Mouse (Mus musculus): Measurements from ENCODE around the gene Smo.
A peak's percentile ranks its signal among the peaks of the same experiment; 100 is the strongest.
"Not testable (repeated sequence)": the region's sequence is repeated elsewhere in the genome, so short reads cannot be mapped to it uniquely, and the experiment has no call there.

Smo gene

DNA sequence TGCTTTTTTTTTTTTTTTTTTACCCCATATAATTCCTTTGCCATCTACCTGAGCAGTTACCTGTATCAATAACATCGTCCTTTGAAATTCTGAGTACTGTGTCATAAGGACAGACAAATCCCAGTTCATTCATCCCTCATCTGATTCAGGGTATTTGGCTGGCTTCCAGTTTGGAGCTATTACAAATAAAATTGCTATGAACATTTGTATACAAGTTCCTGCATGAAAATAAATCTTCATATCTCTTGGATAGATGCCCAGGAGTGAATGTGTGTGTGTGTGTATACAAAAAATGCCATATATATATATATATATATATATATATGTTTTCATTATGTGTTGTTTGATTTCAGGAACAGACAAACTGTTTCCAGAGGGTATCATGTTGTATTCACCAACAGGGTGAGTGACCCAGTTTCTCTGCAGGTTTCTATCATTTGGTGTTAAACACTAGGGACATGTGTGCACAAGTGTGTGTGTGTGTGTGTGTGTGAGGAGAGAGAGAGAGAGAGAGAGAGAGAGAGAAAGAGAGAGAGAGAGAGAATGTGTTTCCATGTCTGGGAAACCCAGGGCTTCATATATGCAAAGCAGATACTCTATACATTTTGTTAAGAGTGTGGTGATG lies 8.6 kb upstream of the Smo start:
- DNase-seq (ENCODE audit: low read depth in 2 of 2, low spot score in 2 of 2): no peak

DNA sequence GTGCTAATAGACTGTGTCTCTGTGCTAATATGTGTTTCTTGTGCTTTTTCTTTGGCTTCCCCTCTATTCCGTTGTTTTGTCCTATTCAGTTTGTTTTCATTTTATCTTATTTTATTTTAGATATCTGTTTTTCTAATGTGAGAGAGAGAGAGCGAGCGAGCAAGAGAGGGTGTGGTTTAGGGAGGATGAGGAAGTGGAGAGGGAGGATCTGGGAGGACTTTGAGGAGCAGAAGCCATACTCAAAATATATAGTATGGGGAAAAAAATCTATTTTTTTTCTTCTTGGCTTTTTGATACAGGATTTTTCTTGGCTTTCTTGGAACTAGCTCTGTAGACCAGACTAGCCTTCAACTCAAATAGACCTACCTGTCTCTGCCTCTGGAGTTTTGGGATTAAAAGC lies 7.3 kb upstream of the Smo start:
- DNase-seq (ENCODE audit: low read depth in 2 of 2, low spot score in 2 of 2): no peak

DNA sequence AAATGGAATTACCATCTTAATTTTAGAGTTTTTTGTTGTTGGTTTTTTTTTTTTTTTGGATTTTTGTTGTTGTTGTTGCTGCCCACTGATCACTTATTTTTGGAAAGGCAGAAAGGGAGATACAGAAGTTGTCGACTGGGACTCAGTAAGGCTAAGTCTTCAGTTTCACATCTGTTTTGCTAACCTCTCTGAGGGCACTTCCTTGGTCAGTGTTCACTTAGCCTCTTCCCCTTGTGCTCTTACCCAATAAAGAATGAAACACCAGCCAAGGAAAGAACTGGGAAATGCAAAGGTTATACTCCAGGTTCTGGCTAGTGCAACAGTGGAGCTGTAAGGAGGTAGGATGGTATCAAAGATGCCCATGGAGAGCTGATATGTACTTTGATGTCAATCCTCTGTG lies 5.8 kb upstream of the Smo start:
- no peak for DNase-seq (ENCODE audit: low read depth in 2 of 2, low spot score in 2 of 2)

DNA sequence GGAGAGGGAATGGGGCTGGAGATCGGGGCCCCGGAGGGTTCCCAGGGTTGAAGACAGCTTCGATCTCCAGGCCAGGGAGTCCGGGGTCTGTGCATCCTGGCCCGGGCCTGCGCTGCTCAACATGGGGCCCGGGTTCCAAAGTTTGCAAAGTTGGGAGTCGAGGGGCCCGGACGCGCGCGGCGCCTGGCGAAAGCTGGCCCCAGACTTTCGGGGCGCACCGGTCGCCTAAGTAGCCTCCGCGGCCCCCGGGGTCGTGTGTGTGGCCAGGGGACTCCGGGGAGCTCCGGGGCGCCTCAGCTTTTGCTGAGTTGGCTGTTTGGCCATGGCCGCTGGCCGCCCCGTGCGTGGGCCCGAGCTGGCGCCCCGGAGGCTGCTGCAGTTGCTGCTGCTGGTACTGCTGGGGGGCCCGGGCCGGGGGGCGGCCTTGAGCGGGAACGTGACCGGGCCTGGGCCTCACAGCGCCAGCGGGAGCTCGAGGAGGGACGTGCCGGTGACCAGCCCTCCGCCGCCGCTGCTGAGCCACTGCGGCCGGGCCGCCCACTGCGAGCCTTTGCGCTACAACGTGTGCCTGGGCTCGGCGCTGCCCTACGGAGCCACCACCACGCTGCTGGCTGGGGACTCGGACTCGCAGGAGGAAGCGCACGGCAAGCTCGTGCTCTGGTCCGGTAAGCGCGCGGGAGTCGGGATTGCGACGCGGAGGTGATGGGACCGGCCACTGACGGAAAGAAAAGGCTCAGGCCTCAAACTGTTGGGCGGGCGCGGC lies 567 bp downstream of the Smo start:
- DNase-seq (ENCODE audit: low read depth in 2 of 2, low spot score in 2 of 2): peak in 1 of 2 experiments; percentile 15

DNA sequence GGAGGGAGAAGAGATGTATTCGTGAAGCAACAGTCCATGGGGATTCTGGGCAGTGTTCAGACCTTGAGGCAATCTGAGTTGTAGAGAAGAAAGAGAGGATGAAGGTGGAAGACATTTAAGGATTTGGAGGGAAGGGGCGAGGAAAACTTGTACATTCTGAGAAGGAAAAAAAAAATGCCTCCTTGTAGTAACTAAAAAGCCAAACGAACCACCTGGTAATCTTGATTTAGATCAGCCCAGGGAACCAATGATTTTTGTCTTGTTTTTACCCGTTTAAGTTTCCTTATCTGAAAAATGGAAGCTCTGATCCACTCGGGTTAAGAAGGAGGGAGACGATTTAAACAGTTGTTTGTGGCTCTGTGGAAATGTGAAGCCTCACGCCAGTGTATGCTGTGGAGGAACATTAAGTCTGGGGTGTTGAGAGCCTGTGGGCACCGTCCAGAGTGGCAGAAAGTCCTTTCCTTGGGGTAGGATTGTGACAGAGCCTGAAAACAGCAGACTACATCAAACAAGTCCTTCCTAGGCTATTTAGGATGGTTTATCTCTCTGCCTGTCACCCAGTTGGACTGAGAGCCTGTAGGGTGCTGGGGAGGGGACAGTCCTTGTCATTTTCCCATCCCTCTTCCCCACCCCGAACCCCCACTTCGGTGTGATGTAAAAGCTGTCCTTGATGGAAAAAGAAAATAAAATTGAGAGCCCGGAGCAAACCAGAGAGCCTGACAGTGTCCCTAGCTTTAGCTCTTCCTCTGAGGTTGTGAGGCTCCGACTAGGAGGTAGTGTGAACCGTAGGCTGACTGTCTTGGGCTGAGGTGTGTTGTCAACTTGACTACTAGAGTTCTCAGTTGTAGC lies 1.5 kb downstream of the Smo start:
- no peak for DNase-seq (ENCODE audit: low read depth in 2 of 2, low spot score in 2 of 2)

DNA sequence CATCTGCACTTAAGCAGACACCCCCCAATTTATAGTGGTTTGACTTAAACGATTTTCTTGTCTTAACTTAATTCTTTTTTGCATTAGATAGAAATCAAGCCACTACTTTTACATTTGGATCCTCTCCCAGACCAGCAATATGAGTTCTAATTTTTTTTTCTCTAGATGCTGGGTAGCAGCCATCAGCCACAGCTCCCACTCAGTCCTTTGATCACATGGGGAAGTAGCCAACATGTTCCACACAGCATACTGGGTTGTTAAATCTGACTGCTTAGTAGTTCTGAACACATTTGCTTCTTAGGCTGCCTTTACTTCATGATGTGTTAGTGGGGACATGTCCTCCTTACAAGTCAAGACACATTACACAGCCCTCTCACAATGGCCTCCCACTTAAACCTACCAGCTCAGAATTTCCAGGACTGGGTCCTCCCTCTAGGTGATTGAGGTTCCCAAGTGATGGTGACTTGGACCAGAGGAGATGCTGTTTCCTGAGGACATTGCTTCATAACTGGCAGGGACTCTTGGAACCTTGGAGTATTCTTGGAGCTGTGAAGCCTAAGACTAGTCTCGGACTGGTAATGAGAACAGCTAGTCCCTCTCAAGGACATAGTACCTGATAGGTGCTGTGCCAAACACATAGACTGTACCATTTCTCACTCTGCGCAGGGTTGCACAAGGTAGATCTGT lies 16.3 kb downstream of the Smo start:
- DNase-seq (ENCODE audit: low read depth in 2 of 2, low spot score in 2 of 2): no peak

DNA sequence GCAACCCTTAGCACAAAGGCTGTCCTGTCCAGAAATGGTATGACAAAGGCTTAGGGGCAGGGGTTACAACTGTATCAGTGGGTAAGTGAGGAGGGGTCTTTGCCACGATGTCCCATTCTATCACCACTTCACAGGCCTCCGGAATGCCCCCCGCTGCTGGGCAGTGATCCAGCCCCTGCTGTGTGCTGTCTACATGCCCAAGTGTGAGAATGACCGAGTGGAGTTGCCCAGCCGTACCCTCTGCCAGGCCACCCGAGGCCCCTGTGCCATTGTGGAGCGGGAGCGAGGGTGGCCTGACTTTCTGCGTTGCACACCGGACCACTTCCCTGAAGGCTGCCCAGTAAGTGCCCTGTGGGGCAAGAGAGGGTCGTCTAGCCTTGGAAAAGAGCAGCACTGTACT lies 18.0 kb downstream of the Smo start:
- DNase-seq (ENCODE audit: low read depth in 2 of 2, low spot score in 2 of 2): no peak

DNA sequence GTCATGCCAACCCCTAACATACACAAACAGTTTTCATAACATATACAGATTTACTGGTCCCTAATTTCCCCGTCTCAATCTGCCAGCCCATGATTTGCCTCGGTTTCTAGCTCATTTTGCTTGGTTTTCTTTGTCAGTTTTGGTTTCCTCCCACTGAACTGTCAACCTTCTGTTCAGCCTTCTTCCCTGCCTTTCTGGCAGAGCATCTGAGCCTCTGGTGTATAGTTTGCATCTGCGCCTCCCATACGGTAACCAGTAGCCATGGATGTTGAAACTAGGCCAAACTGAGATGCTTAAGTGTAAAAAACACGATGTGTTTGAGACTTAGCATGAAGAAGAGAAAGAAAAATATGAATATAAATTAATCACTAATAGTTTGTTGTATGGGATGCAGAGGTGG lies 20.7 kb downstream of the Smo start:
- no peak for DNase-seq (ENCODE audit: low read depth in 2 of 2, low spot score in 2 of 2)

DNA sequence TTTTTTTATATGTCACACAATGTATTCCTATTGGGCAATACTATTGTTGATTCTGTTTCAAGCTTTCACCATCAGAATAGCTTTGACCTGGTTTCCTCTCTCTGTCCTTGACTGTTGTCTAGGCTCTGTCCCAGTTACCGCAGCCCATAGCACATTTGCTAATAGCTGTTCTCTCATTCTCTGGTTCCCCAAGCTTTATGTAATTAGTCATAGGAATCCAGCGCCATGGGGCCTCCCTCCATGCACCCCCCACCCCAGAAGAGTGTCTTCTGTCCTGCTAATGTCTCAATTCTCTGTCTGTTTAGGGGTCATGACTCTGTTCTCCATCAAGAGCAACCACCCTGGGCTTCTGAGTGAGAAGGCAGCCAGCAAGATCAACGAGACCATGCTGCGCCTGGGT lies 21.2 kb downstream of the Smo start:
- no peak for DNase-seq (ENCODE audit: low read depth in 2 of 2, low spot score in 2 of 2)

DNA sequence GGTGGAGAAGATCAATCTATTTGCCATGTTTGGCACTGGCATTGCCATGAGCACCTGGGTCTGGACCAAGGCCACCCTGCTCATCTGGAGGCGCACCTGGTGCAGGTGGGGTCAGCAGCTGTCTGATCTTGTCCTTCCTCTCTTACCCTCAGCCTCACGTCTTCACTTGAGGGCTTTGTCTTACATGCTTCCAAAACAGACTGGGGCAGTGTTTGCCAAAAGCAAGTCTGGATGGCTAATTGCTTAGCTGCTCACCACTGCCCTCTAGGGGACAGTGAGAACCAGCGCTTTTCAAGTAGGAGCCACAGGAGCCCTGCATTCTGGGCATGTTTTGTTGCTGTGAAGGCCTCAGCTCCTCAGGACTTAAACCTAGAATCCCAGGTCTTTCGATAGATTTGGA lies 23.1 kb downstream of the Smo start:
- DNase-seq (ENCODE audit: low read depth in 2 of 2, low spot score in 2 of 2): peak; percentile 43 to 57

DNA sequence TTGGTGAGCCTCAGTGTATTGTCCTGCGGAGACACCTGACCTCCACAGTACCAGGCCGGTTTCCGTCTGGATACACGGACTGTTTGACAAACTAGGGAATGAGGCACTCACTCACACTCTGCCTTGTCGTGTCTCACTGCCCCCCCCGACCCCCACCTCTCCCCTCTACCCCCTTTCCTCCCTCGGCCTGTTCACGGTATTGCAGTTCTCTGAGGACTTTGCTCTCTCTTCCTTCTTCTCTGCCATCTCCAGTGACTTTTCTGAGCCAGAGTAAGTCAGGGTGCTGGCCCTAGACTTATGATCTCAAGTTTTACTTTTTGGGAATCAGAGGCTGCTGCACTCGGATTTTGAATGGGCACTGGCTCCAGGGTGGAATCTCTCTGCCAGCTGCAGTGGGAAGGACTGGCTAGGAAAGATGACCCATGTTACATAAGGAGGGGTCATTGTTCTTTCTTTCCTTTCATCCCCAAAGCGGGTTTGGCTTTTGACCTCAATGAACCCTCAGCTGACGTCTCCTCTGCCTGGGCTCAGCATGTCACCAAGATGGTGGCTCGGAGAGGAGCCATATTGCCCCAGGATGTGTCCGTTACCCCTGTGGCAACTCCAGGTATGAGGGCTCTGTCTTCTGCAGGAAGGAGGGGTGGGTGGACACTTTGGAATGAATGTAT lies 23.8 kb downstream of the Smo start:
- DNase-seq (ENCODE audit: low read depth in 2 of 2, low spot score in 2 of 2): no peak

DNA sequence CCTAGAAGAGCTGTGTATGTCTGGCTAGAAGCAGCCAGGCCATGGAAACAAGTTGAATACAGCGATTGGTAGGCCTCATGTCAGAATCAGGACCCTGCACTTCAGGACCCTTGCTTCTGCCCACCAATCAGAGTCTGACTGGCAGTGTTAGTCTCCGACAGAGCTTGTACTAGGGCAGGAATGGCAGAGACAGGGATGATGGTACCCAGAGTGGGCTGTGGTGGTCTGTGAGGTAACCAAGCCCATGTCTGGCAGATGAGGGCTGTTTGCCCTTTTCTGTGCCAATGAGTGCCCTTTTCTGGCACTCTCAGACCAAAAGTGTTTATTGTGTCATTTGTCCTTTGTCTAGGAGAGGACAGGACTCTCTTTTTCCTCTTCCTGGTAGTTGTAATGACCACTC lies 25.1 kb downstream of the Smo start:
- DNase-seq (ENCODE audit: low read depth in 2 of 2, low spot score in 2 of 2): not testable (repeated sequence)

DNA sequence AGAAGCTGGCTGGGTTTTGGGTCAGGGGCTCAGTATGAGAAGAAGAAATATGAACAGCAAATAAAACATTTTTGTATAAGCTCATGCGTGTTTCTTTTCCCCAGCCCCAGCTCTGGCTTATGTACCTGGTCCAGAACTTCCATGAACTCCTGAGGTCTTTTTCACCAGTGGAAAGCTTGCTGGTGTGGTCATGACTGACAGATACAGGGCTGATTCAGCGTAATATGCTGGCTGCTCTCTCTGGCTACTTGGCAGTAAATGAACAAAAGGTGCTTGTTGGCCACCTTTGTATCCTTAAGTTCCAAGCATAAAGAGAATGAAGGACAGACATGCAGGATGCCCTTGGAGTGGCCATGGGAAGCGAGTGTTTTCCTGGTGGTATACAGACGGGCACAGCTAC lies 26.0 kb downstream of the Smo start:
- DNase-seq (ENCODE audit: low read depth in 2 of 2, low spot score in 2 of 2): no peak

DNA sequence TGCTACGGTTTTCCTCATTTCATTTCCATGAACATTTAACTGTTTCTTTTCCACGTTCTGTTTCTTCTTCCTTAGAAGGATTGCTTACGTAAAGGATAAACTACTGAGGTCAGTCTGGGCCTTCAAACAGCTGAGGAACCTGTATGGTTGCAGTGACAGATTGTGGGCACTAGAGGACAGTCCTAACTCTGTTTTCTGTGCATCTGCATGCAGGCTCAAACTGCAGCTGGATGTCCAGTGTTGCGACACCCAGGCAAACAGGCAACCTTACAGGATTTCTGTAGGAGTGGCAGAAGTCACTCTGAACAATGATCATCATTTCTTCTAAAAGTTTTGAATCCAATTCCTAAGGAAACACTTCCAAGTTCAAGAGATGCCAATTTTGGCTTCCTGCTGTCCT lies 27.2 kb downstream of the Smo start:
- DNase-seq (ENCODE audit: low read depth in 2 of 2, low spot score in 2 of 2): no peak

DNA sequence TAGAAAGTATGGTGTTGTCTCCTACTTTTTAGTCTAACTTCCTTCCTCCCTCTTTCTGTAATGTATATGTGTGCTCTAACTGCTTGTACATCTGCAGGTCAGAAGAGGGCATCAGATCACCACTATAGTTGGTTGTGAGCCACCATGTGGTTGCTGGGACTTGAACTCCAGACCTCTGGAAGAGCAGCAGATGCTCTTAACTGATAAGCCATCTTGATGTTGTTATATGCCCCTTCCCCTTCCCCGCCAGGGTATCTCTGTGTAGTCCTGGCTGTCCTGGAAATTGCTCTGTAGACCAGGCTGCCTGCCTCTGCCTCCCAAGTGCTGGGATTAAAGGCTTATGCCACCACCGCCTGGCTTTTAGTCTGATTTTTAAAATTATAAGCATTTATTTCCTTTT lies 31.6 kb downstream of the Smo start:
- no peak for DNase-seq (ENCODE audit: low read depth in 2 of 2, low spot score in 2 of 2)

DNA sequence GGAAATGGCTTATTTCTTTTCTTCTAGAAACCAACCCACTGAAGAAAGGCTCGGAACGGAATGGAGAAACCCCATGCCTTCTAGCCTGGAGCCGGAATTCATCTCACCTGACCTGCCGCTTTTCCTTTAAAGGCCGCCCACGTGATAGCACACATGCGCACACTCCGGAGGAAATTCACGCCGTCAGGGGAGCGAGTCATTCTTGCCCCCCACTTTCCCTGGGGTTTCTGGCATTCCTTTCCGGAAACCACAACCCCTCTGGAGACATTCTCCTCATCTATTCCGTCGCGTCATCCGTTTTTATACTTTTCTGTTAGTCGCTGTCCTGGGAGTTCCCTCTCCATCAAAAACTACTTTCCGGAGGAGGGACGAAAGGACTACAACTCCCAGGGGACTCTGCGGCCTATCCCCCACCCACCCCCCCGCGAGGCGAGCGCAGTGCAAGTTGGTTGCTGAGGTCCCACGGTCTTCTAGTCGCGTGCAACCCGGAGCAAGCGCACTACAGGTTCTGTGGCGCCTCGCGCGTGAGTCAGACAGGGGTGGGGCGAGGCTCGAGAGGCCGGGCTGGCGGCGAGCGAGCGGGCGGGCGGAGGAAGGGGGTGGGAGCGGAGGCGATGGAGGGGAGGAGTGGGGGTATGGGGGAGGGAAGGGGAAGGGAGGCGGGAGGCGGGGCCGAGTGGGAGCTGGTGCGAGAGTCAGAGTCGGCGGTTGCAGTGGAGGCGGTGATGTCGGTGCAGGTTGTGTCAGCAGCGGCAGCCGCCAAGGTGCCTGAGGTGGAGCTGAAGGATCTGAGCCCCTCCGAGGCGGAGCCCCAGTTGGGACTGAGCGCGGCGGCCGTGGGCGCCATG lies 32.7 kb downstream of the Smo start, which contains the start of gene Ahcyl2:
Gene Ahcyl2, plus strand, starts transcription at position 199 of the 848 bp plus-strand sequence.
- peak; percentile 93 to 94 for DNase-seq (ENCODE audit: low read depth in 2 of 2, low spot score in 2 of 2)

DNA sequence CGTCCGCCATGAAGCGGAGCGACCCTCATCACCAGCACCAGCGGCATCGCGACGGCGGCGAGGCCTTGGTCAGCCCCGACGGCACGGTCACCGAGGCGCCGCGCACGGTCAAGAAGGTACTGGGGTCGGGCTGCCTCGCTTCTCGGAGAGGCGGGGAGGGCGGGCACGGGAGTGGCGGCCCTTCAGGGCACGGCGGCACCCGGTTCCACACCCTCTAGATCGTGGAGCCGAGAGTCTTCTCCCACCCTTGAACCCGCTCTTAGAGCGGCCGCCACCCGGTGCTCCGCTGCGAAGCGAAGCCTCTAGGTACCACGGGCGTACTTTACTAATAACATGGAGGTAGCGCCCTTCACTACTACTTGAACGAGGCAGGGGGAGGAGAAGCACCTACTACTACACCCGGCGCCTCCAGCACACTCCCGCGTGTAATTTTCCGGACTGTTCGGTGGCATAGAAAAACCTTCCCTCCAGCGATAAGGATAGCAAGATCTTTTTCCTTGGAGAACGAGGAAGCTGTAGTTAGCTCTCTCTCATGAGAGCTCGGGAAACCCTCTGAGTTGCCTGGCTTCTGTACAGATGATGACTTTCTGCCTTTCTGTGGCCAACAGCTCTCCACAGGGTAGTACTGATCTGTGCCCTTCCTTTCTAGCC lies 33.6 kb downstream of the Smo start:
- DNase-seq (ENCODE audit: low read depth in 2 of 2, low spot score in 2 of 2): peak; percentile 40 to 41

DNA sequence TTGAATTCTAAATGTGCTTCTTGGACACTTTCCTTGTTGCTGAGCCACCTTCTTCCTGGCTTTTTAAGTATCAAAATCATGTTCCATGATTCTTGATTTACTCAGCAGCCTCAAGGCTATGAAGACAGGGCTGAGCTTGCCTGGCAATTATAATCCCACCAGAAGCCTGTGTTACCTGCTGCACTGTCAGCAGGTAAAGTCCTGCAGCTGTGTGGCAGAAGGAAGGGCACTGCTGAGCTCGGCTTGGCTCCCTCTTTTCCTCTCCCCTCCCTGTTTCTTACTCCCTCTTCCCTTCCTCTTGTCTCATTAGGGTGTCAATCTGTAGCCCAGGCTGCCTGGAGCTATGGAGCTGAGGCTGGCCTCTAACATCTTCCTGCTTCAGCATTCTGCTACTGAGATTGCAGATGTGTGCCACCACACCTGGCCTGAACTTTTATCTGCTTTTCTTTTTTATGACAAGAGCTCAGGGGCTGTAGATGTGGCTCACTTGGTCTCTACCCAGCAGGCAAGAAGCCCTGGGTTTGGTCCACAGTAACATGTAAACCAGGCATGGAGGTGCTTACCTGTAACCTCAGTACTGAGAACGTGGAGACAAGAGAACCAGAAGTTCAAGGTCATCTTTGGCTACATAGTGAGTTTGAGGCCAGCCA lies 35.5 kb downstream of the Smo start:
- DNase-seq (ENCODE audit: low read depth in 2 of 2, low spot score in 2 of 2): no peak

DNA sequence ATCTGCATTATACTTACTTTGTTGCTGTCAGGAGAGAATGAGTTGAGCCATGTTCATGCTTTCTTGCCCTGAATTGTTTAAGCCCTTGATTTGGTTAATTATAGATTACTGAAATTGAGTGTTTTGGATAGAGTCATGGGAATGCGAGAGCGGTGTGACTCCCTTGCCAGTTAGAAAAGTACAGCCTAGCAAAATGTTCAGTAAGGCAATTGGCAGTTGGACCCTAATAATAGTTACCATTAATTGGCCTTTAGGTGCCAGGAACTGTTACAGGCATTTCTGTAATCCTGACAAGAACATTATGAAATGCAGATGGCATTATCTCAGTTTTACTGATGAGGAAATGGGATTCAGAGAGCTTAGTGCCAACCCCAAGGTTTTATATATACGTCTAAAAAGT lies 36.9 kb downstream of the Smo start:
- DNase-seq (ENCODE audit: low read depth in 2 of 2, low spot score in 2 of 2): no peak

Measured in CD8-positive naive resting alpha-beta T cell, adult 2 months (primary cell).